Mouse (Mus musculus): Measurements from ENCODE around the gene Micu2.
"Not testable (repeated sequence)": the region's sequence is repeated elsewhere in the genome, so short reads cannot be mapped to it uniquely, and the experiment has no call there.

GRCm38 (mm10) chr14:57912211-57913007 is 86.7 kb downstream of the Micu2 start:
- TF ChIP-seq POLR2A (IDR thresholded peaks at IDR 0.05; ENCODE audit: low read depth, low read length); CTCF (IDR thresholded peaks at IDR 0.05; ENCODE audit: extremely low read depth, insufficient read length, insufficient replicate concordance, low read depth, low read length): not testable (repeated sequence)

All from small intestine, adult 2 months (tissue).